Mouse (Mus musculus): ENCODE data around the gene Ttll5. TPM values are rescaled to one million over a fixed set of nuclear protein-coding genes. Genes with fewer than 3 reads are reported as not detected.

Ttll5 gene
- polyA plus RNA-seq, 1 experiment from 2014 or later: 13.6 TPM

DNA sequence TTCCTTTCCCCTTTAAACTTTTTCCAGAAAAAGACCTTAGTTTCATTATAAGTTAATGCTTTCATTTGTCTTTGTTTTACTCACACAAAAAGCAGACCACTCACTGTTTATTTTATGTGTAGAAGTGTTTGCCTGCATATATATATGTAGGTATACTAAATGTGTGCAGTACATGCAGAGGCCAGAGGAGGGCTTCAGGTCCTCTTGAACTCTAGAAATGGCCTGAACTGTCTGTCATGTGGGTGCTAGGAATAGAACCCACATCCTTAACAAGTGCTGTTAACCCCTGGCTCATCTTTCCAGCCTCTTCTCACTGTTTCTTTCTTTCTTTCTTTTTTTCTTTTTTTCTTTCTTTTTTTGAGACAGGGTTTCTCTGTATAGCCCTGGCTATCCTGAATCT lies 42.7 kb downstream of the Ttll5 start:
- H3K27me3 ChIP-seq (replicated peaks): no peaks in the 10 kb centered on the region
- no peak overlapping the region for H3K9ac ChIP-seq
- H3K27ac ChIP-seq (ENCODE audit: poor library complexity, severe bottlenecking): no peak overlapping the region
- H3K4me2 ChIP-seq: no peak overlapping the region
- peaks cover 12% of the 10 kb centered on the region for H3K36me3 ChIP-seq
- H3K9me3 ChIP-seq (replicated peaks): no peaks in the 10 kb centered on the region
- H3K4me1 ChIP-seq (replicated peaks): peaks cover 16% of the 10 kb centered on the region
- no peak overlapping the region for H3K4me3 ChIP-seq
- no peak for ATAC-seq (ENCODE audit: insufficient number of reproducible peaks, low FRiP score)

DNA sequence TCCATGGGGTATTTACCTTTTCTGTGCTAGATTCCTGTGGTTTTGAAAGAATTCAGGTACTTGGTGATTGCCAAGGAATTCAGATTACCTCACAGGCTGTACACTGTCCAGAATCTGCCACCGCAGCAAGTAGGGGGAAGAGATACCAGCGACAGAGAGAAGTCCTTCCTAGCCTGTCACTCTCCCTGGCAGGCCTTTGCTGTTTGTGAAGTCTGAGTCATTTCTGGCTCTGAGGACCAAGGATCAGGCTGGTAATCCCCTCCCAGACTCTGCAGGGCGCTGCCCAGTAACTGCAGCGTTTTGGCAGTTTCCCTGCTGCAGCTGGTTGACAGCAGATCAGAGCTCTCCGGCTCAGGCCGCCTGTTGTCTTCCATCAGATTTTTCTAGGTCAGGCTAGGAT lies 45.0 kb downstream of the Ttll5 start:
- peaks cover 10% of the 10 kb centered on the region for H3K36me3 ChIP-seq
- H3K27ac ChIP-seq (ENCODE audit: poor library complexity, severe bottlenecking): peak overlapping the region; percentile 65
- WGBS: 16% methylated on average over 6 of the region's 6 CpGs
- no peak overlapping the region for H3K4me2 ChIP-seq
- peak overlapping the region; percentile 31; the same call in 1 of the 2 replicates for H3K9ac ChIP-seq
- peaks cover 16% of the 10 kb centered on the region for H3K4me1 ChIP-seq (replicated peaks)
- H3K9me3 ChIP-seq (replicated peaks): no peaks in the 10 kb centered on the region
- no peak overlapping the region for H3K4me3 ChIP-seq
- no peaks in the 10 kb centered on the region for H3K27me3 ChIP-seq (replicated peaks)
- ATAC-seq (ENCODE audit: insufficient number of reproducible peaks, low FRiP score): 0 out of 2 replicates have a peak, but pooled peaks have one; percentile 55

DNA sequence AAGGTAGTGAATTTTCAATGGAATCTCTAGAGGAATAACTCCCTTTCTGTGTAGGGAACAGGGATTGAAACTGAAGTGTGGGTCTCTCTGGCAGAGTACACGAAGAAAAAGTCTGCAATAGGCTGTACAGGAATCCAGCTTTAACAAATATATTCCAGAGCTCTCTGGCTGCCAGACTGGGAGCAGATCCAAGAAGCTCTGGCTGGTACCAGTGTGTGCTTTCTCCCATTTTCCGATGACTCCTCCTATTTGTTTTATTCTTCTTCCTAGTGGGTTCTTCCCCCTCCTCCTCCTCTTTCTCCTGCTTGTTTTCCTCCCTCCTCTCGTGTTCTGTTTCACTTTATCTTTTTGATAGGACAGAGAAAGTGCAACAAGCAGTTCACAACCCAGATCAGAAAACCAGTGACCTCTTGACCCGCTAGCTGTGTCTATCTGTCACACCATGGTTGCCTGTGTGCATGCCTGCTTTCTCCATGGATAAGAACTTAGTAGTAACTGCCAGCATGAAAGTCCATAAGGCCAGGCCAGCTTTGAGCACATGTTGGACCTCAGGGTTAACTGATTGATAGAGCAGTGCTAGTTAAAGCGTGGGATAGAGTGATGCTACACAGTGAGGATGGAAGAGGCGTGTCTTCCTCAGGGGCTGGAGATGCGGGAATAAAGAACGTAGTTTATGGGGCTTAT lies 55.3 kb downstream of the Ttll5 start:
- peak overlapping the region; percentile 66 for H3K27ac ChIP-seq (ENCODE audit: poor library complexity, severe bottlenecking)
- peaks cover 35% of the 10 kb centered on the region for H3K36me3 ChIP-seq
- H3K9me3 ChIP-seq (replicated peaks): no peaks in the 10 kb centered on the region
- peak; percentile 68; the same call in 1 of the 2 replicates for ATAC-seq (ENCODE audit: insufficient number of reproducible peaks, low FRiP score)
- no peak overlapping the region for H3K4me2 ChIP-seq
- 51% methylated on average over 8 of the region's 8 CpGs for WGBS
- no peaks in the 10 kb centered on the region for H3K27me3 ChIP-seq (replicated peaks)
- no peak overlapping the region for H3K4me3 ChIP-seq
- H3K9ac ChIP-seq: no peak overlapping the region
- H3K4me1 ChIP-seq (replicated peaks): peaks cover 19% of the 10 kb centered on the region

DNA sequence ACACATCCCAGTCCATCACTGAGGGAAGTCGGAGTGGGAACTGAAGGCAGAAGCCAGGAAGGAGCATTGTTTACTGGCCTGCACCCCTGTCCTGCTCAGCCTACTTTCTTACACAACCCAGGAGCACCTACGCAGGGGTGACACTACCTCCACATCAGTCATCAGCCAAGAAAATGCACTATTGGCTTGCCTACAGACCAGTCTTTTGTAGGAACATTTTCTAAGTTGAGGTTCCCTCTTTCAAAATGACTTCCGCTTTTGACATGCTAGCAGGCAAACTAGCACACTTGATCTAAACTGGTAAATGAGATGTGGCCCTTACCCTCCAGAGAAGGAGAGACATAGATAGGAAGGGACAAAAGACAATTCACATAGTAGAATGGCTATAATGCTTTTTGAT lies 60.6 kb downstream of the Ttll5 start:
- WGBS: 96% methylated on average over 3 of the region's 3 CpGs
- H3K4me3 ChIP-seq: no peak overlapping the region
- ATAC-seq (ENCODE audit: insufficient number of reproducible peaks, low FRiP score): no peak
- no peaks in the 10 kb centered on the region for H3K9me3 ChIP-seq (replicated peaks)
- H3K36me3 ChIP-seq: peaks cover 12% of the 10 kb centered on the region
- no peak overlapping the region for H3K4me2 ChIP-seq
- H3K27ac ChIP-seq (ENCODE audit: poor library complexity, severe bottlenecking): no peak overlapping the region
- no peaks in the 10 kb centered on the region for H3K27me3 ChIP-seq (replicated peaks)
- H3K4me1 ChIP-seq (replicated peaks): peaks cover 4% of the 10 kb centered on the region
- no peak overlapping the region for H3K9ac ChIP-seq

DNA sequence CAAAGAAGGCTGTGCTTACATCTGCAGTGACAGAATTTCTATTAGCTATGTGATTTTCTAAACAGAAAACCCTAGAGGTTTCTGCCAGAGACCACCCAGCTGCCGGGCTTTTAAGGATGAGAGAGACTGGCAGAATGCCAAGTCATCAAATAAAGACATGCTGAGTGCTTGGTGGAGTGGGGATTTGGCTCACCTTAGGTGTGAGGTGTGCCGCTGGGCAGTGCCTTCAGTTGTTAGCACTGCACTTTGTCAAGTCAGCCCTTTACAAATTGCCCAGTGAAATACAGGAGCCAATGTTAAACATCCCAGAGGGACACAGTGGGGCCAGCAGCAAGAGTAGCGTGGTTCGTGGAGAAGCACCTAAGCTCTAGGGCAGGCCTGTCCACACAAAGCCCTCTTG lies 65.6 kb downstream of the Ttll5 start:
- peaks cover 6% of the 10 kb centered on the region; the same call in 1 of the 2 replicates for H3K4me1 ChIP-seq (replicated peaks)
- no peak overlapping the region for H3K9ac ChIP-seq
- no peak overlapping the region for H3K27ac ChIP-seq (ENCODE audit: poor library complexity, severe bottlenecking)
- 58% methylated on average over 4 of the region's 4 CpGs for WGBS
- no peak overlapping the region for H3K4me3 ChIP-seq
- H3K27me3 ChIP-seq (replicated peaks): no peaks in the 10 kb centered on the region
- H3K36me3 ChIP-seq: peaks cover 23% of the 10 kb centered on the region
- H3K9me3 ChIP-seq (replicated peaks): no peaks in the 10 kb centered on the region
- no peak for ATAC-seq (ENCODE audit: insufficient number of reproducible peaks, low FRiP score)
- H3K4me2 ChIP-seq: no peak overlapping the region

DNA sequence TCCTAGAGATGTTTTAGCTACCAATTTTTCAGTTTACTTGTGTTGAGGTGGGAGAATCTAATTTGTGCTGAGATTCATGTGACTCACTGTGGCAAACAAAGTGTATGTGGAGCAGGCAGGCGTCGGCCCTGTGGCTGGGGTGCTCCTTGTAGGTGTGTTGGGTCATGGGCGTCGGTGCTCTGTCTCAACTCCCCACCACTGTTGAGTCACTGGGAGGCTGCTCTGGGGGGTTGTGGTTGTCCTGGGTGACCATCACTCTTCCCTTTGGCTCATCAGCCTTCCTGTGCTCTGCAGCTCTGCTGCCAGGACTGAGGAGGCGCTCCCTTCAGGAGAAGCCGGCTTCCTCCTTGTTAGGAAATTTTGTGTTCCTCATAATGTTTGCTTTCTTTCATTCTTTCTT lies 79.5 kb downstream of the Ttll5 start:
- peaks cover 9% of the 10 kb centered on the region for H3K4me1 ChIP-seq (replicated peaks)
- H3K27me3 ChIP-seq (replicated peaks): no peaks in the 10 kb centered on the region
- no peak for ATAC-seq (ENCODE audit: insufficient number of reproducible peaks, low FRiP score)
- peaks cover 35% of the 10 kb centered on the region for H3K36me3 ChIP-seq
- H3K4me2 ChIP-seq: no peak overlapping the region
- H3K4me3 ChIP-seq: no peak overlapping the region
- no peak overlapping the region for H3K27ac ChIP-seq (ENCODE audit: poor library complexity, severe bottlenecking)
- H3K9me3 ChIP-seq (replicated peaks): no peaks in the 10 kb centered on the region
- no peak overlapping the region for H3K9ac ChIP-seq
- WGBS: 74% methylated on average over 6 of the region's 6 CpGs

DNA sequence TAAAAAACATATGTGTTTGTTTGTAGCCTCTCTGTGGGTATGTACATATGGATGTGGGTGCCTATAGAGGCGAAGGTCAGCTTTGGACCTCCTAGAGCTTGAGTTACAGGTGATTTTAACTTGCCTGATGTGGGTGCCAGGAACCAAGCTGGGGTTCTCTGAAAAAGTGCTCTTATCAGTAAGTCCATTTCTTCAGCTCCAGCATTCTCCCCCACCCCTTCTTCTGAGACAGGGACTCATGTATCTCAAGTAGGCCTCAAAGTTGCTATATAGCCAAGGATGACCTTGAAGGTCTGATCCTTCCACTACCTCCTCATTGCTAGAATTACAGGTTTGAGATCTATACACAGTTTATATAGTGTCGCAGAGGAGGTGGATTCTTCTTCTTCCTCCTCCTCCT lies 81.2 kb downstream of the Ttll5 start:
- Histone ChIP-seq H3K36me3 (peaks cover 29% of the 10 kb centered on the region), H3K4me1 (replicated peaks) (peaks cover 9% of the 10 kb centered on the region), H3K27me3 (replicated peaks) (no peaks in the 10 kb centered on the region), H3K9me3 (replicated peaks) (no peaks in the 10 kb centered on the region), H3K9ac (no peak overlapping the region), H3K27ac (ENCODE audit: poor library complexity, severe bottlenecking) (no peak overlapping the region), H3K4me3 (no peak overlapping the region), H3K4me2 (no peak overlapping the region)
- 91% methylated on average over 2 of the region's 2 CpGs for WGBS
- ATAC-seq (ENCODE audit: insufficient number of reproducible peaks, low FRiP score): no peak

DNA sequence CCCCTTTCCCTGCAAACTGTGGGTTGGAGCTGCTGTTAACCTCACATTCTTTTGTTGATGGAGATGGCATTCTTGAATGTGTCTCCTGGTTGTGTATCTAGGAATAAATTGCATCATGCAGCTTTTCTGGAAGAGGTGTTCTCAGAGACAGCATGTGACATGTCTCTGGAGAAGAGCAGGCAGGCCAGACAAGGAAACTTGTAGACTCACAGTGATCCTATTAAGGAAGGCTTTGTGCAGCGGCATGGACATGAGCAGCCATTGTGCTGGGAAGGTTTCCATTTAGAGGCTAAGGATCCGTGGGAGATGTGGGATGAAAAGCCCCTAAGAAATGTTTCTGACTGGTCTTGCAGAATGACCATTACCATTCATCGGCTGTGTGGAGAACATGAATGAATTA lies 83.4 kb downstream of the Ttll5 start:
- Histone ChIP-seq H3K4me2 (no peak overlapping the region), H3K4me3 (no peak overlapping the region), H3K9ac (no peak overlapping the region), H3K27ac (ENCODE audit: poor library complexity, severe bottlenecking) (no peak overlapping the region), H3K9me3 (replicated peaks) (no peaks in the 10 kb centered on the region), H3K27me3 (replicated peaks) (no peaks in the 10 kb centered on the region), H3K4me1 (replicated peaks) (peaks cover 14% of the 10 kb centered on the region), H3K36me3 (peaks cover 18% of the 10 kb centered on the region)
- no peak for ATAC-seq (ENCODE audit: insufficient number of reproducible peaks, low FRiP score)
- 80% methylated on average over 3 of the region's 3 CpGs for WGBS

DNA sequence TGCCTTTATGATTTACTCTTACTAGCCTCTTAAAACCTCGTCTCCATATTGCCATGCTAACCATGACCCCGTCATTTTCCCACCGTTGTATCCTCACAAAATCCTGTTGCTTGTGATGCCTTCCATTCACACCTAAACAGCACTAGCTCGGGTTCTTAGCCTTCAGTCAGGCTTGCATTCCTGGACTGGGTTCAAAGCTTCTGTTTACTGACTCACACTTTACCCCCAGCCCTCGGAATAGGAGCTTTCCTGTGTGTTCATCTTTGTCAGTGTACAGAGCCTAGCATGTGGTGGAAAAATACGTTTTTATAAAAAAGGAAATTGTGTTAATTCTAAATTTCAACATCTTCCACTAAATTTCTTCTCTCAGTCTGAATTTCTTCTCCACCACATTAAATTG lies 86.4 kb downstream of the Ttll5 start:
- Histone ChIP-seq H3K27ac (ENCODE audit: poor library complexity, severe bottlenecking) (no peak overlapping the region), H3K4me1 (replicated peaks) (peaks cover 12% of the 10 kb centered on the region), H3K9me3 (replicated peaks) (no peaks in the 10 kb centered on the region), H3K4me3 (no peak overlapping the region), H3K36me3 (peaks cover 17% of the 10 kb centered on the region), H3K4me2 (no peak overlapping the region), H3K27me3 (replicated peaks) (no peaks in the 10 kb centered on the region), H3K9ac (no peak overlapping the region)
- no peak for ATAC-seq (ENCODE audit: insufficient number of reproducible peaks, low FRiP score)
- 81% methylated on average over 6 of the region's 6 CpGs for WGBS

DNA sequence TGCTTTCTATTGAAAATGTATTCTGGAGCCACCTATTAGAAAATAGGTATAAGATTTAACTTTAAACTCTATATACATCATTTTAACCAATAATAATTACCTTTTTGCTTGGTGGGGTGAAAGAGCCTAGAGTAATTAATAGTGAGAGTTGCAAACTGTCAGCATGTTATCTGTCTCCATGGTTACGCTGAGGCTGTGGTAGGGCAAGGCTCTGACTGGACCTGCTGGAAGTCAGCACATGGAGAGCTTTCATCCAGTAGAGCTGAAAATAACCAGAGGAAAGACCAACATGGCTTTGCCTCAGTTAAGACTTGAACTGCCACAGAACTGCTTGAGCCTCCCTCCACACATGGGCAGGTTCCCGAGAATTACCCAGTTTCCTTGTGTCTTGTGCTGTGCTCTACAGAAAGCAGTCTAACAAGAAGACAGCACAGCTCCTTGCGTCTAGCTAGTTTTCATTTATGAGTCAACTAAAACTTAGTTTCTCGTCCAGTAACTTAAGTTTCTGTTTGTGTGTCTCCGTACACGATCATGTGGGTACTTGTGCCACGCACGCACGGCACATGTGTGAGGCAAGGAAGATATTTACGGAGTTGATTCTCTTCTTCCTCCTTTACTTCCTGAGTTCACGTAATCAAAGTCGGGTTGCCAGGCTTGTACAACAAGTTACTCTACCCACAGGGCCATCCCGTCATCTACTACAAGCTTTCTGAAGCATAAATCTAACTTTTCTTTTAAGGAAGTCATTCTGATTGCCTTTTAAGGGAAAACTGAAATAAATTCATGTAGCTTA lies 88.4 kb downstream of the Ttll5 start:
- H3K9ac ChIP-seq: no peak overlapping the region
- no peak overlapping the region for H3K4me3 ChIP-seq
- H3K27ac ChIP-seq (ENCODE audit: poor library complexity, severe bottlenecking): 0 out of 2 replicates have a peak overlapping the region, but pooled peaks have one; percentile 1
- peaks cover 20% of the 10 kb centered on the region for H3K36me3 ChIP-seq
- 81% methylated on average over 13 of the region's 13 CpGs for WGBS
- no peak; the same call in 1 of the 2 replicates for ATAC-seq (ENCODE audit: insufficient number of reproducible peaks, low FRiP score)
- H3K9me3 ChIP-seq (replicated peaks): no peaks in the 10 kb centered on the region
- H3K4me2 ChIP-seq: no peak overlapping the region
- H3K27me3 ChIP-seq (replicated peaks): no peaks in the 10 kb centered on the region
- H3K4me1 ChIP-seq (replicated peaks): peaks cover 12% of the 10 kb centered on the region

DNA sequence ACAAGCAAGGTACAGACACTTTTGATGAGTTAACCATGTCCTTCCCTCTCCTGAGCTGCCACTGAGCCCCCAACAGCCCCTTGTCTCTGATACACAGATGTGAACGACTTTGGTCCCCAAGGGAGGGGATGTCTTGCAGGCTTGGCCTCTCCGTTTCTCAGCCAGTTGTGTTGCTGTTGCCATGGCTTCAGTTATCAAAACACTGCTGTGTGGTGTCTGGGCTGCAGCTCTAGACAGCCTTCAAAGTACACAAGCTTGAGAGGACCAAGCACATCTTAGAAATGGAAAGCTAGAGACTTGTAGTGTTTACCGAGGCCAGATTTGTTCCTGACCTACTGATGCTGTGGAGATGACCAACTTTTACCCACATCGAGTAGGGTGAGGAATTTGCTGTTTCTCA lies 102.4 kb downstream of the Ttll5 start:
- H3K27ac ChIP-seq (ENCODE audit: poor library complexity, severe bottlenecking): peak overlapping the region; percentile 10; the same call in 1 of the 2 replicates
- H3K9me3 ChIP-seq (replicated peaks): no peaks in the 10 kb centered on the region
- H3K4me1 ChIP-seq (replicated peaks): peaks cover 22% of the 10 kb centered on the region
- no peak overlapping the region for H3K4me3 ChIP-seq
- peaks cover 26% of the 10 kb centered on the region for H3K36me3 ChIP-seq
- no peak overlapping the region for H3K4me2 ChIP-seq
- H3K27me3 ChIP-seq (replicated peaks): no peaks in the 10 kb centered on the region
- ATAC-seq (ENCODE audit: insufficient number of reproducible peaks, low FRiP score): no peak
- WGBS: 34% methylated on average over 4 of the region's 4 CpGs
- no peak overlapping the region for H3K9ac ChIP-seq
